ENCODE assay signal across 9 mouse cellular contexts in the genomic region with DNA sequence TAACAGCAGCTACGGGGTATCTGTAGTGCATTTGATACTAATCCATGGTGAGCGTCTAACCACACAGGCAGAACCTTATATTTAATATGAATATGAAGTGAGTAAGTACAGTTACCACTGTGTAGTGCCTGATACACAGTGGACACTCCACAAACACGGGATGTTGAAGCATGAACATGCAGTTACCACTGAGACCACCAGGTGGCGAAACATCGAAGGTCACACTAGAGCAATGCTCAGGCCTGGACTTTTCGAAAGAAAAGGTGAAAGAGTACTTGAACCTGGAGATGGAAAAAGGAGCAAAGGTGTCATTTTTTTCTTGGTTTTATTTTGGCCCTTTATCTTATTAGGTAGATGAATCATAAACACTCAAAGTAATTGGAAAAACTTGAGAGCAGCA. TPM values are rescaled to one million over a fixed set of nuclear protein-coding genes. Genes with fewer than 3 reads are reported as not detected.
DNase-seq lines count a peak whose midpoint lies in the region; ATAC-seq and TF ChIP-seq lines count a peak whose summit lies in the region.
"Had no signal": no experiment of that assay in that cellular context is flagged by ENCODE, and none has a peak within 500 bp of the region (broad histone marks: within the 10 kb centered on the region; RNA-seq: fewer than 3 reads in every experiment).

No protein-coding gene starts in this region.

- H3K27ac ChIP-seq in forebrain, embryonic 10.5 days, result no peak overlapping the region
- H3K27ac ChIP-seq in forebrain, embryonic 13.5 days, result no peak overlapping the region
- no peak overlapping the region for H3K27ac ChIP-seq in ES-Bruce4 (ENCODE audit: insufficient read depth, low read length)
- H3K27ac ChIP-seq in testis, adult 2 months (ENCODE audit: control insufficient read depth, insufficient read depth, low read depth, low read length), result no peak overlapping the region
- H3K27ac ChIP-seq: limb, embryonic 13.5 days had no signal

- ATAC-seq in forebrain, embryonic 13.5 days, result no peak
- peak; percentile 58; the same call in 1 of the 2 replicates for ATAC-seq in granulocyte monocyte progenitor cell, adult 5-6 weeks (replicated peaks; ENCODE audit: poor library complexity, severe bottlenecking)

- no peak for TF ChIP-seq POLR2A in ES-Bruce4 (IDR thresholded peaks at IDR 0.05; ENCODE audit: insufficient read depth, low read length)
- no peak for TF ChIP-seq POLR2A in testis, adult 2 months (IDR thresholded peaks at IDR 0.05; ENCODE audit: control insufficient read depth, low read depth, low read length)

- 39% methylated on average over 6 of the region's 6 CpGs for WGBS in forebrain, embryonic 10.5 days
- WGBS in forebrain, embryonic 13.5 days, result 36% methylated on average over 6 of the region's 6 CpGs

- H3K27me3 ChIP-seq in forebrain, embryonic 10.5 days (ENCODE audit: poor library complexity, severe bottlenecking), result no peaks in the 10 kb centered on the region
- no peaks in the 10 kb centered on the region for H3K27me3 ChIP-seq in forebrain, embryonic 13.5 days
- H3K27me3 ChIP-seq in ES-Bruce4 (ENCODE audit: control insufficient read depth, insufficient read depth, low read length, poor library complexity, severe bottlenecking), result no peaks in the 10 kb centered on the region
- H3K27me3 ChIP-seq in testis, adult 2 months (ENCODE audit: control insufficient read depth, insufficient read depth, low read length), result no peaks in the 10 kb centered on the region
- H3K27me3 ChIP-seq: limb, embryonic 13.5 days had no signal

- H3K36me3 ChIP-seq in forebrain, embryonic 10.5 days (replicated peaks), result no peaks in the 10 kb centered on the region
- H3K36me3 ChIP-seq in forebrain, embryonic 13.5 days (ENCODE audit: poor library complexity, severe bottlenecking), result no peaks in the 10 kb centered on the region
- no peaks in the 10 kb centered on the region for H3K36me3 ChIP-seq in ES-Bruce4 (ENCODE audit: control insufficient read depth, insufficient read depth, low read length, poor library complexity, severe bottlenecking)
- no peaks in the 10 kb centered on the region for H3K36me3 ChIP-seq in testis, adult 2 months (ENCODE audit: control insufficient read depth, insufficient read depth, low read length)
- H3K36me3 ChIP-seq: limb, embryonic 13.5 days had no signal

- H3K4me3 ChIP-seq in forebrain, embryonic 10.5 days, result no peak overlapping the region
- H3K4me3 ChIP-seq in forebrain, embryonic 13.5 days, result no peak overlapping the region
- no peak overlapping the region for H3K4me3 ChIP-seq in ES-Bruce4 (ENCODE audit: low read depth, low read length)
- H3K4me3 ChIP-seq in testis, adult 2 months (ENCODE audit: control insufficient read depth, low read depth, low read length), result no peak overlapping the region
- H3K4me3 ChIP-seq: limb, embryonic 13.5 days had no signal

- no peak overlapping the region for H3K9ac ChIP-seq in forebrain, embryonic 13.5 days
- H3K9ac ChIP-seq in ES-Bruce4 (ENCODE audit: low read depth, poor library complexity, severe bottlenecking), result no peak overlapping the region
- H3K9ac ChIP-seq: limb, embryonic 13.5 days had no signal

- TF ChIP-seq EP300 in ES-Bruce4 (IDR thresholded peaks at IDR 0.05; ENCODE audit: insufficient read depth, low read depth, low read length), result no peak

- DNase-seq in forebrain, embryonic 10.5 days (ENCODE audit: extremely low spot score, low spot score), result peak; percentile 60
- DNase-seq in cerebellum, adult 8-10 months, result peak; percentile 38
- DNase-seq in kidney, postnatal 4 days, result peak; percentile 86 to 87
- peak; percentile 88 for DNase-seq in lung, postnatal 36 days

- peaks cover 26% of the 10 kb centered on the region for H3K4me1 ChIP-seq in forebrain, embryonic 10.5 days
- H3K4me1 ChIP-seq in forebrain, embryonic 13.5 days, result no peaks in the 10 kb centered on the region
- no peaks in the 10 kb centered on the region for H3K4me1 ChIP-seq in ES-Bruce4 (ENCODE audit: control insufficient read depth, insufficient read depth, low read length)
- H3K4me1 ChIP-seq in testis, adult 2 months (ENCODE audit: control insufficient read depth, insufficient read depth, low read length), result no peaks in the 10 kb centered on the region

- no peaks in the 10 kb centered on the region for H3K9me3 ChIP-seq in forebrain, embryonic 10.5 days
- H3K9me3 ChIP-seq in forebrain, embryonic 13.5 days (replicated peaks), result no peaks in the 10 kb centered on the region
- no peaks in the 10 kb centered on the region; the same call in 1 of the 2 replicates for H3K9me3 ChIP-seq in ES-Bruce4 (replicated peaks; ENCODE audit: control insufficient read depth, insufficient read depth, low read length, poor library complexity, severe bottlenecking)
- H3K9me3 ChIP-seq: limb, embryonic 13.5 days had no signal

- peak; percentile 48 for TF ChIP-seq CTCF in ES-Bruce4 (IDR thresholded peaks at IDR 0.05; ENCODE audit: low read depth, low read length)
- TF ChIP-seq CTCF in testis, adult 2 months (IDR thresholded peaks at IDR 0.05; ENCODE audit: control insufficient read depth, insufficient read depth, insufficient replicate concordance, low read depth, low read length), result peak; percentile 45; the same call in 1 of the 2 replicates

- no peak overlapping the region for H3K4me2 ChIP-seq in forebrain, embryonic 13.5 days
- H3K4me2 ChIP-seq: limb, embryonic 13.5 days had no signal

RNA-seq across cellular contexts. Expression of a gene that starts 38.1 kb away (rescaled TPM):
- 32.5 and 33.1 TPM in 2 replicates for polyA plus RNA-seq in forebrain, embryonic 10.5 days (2016; fragmentation: Nextera tagmentation; extraction: Ambion mirVana)
- polyA plus RNA-seq in forebrain, embryonic 13.5 days (2015; fragmentation: Nextera tagmentation; extraction: Ambion mirVana), result 17.6 and 21.0 TPM in 2 replicates
- 29.7 and 31.0 TPM in 2 replicates for polyA plus RNA-seq in ES-Bruce4 (2011; ENCODE audit: insufficient read depth, insufficient read length, low read depth, missing spikeins)
- total RNA-seq in granulocyte monocyte progenitor cell, adult 5-6 weeks (2014; fragmentation: Nextera tagmentation), result 0.79 and 1.2 TPM in 2 replicates
- 2.1 and 2.2 TPM in 2 replicates for total RNA-seq in granulocyte monocyte progenitor cell, adult 5-6 weeks (2017)
- 11.1 and 11.5 TPM in 2 replicates for polyA plus RNA-seq in testis, adult 2 months (2012; rRNA removed)

RNA-seq across cellular contexts. Expression of a gene that starts 43.5 kb away (rescaled TPM):
- 0.74 and 0.82 TPM in 2 replicates for polyA plus RNA-seq in forebrain, embryonic 10.5 days (2016; fragmentation: Nextera tagmentation; extraction: Ambion mirVana)
- polyA plus RNA-seq in forebrain, embryonic 13.5 days (2015; fragmentation: Nextera tagmentation; extraction: Ambion mirVana), result 3.5 and 3.6 TPM in 2 replicates
- 0.37 TPM in 1 of 2 replicates, not detected in the other for polyA plus RNA-seq in ES-Bruce4 (2011; ENCODE audit: insufficient read depth, insufficient read length, low read depth, missing spikeins)
- not detected in 2 replicates for total RNA-seq in granulocyte monocyte progenitor cell, adult 5-6 weeks (2014; fragmentation: Nextera tagmentation)
- not detected in 2 replicates for total RNA-seq in granulocyte monocyte progenitor cell, adult 5-6 weeks (2017)
- 4.8 and 6.1 TPM in 2 replicates for polyA plus RNA-seq in testis, adult 2 months (2012; rRNA removed)

Comparison
In these comparisons a context has a peak if more than half of its experiments do, and no peak if none do; other contexts are left out.
1. DNase-seq: peak in every context shown above with its lines; median percentile 88 in lung, postnatal 36 days; 86 in kidney, postnatal 4 days; 60 in forebrain, embryonic 10.5 days; 38 in cerebellum, adult 8-10 months.